Mouse (Mus musculus): Measurements from ENCODE around the gene Grin2d. TPM values are rescaled to one million over a fixed set of nuclear protein-coding genes. Genes with fewer than 3 reads are reported as not detected.
"Not testable (repeated sequence)": the region's sequence is repeated elsewhere in the genome, so short reads cannot be mapped to it uniquely, and the experiment has no call there.

Grin2d gene
- under 1 TPM; 0.11 to 0.17 TPM for total RNA-seq (2021)
- long read RNA-seq, experiment 1 = 0 reads
- long read RNA-seq, experiment 2 = 0 reads

DNA sequence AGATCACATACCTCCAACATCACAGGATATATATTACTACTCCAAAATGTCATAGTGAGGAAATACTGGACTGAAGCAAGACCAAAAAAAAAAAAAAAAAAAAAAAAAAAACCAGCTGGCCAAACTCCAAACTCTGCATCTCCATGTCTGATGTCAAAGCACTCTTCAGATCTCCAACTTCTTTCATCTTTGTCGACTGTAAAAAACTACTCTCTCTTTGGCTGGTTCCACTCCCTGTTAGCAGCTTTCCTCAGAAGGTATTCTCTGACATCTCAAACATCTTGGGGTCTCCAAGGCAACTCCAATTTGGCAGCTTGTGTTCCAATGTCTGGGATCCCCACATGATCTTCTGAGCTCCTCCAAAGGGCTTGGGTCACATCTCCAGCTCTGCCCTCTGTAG is at the start of gene Grin2d:
TSS of gene Grin2d (minus strand) at position 101 of the 400 bp plus-strand sequence.
- not testable (repeated sequence) for DNase-seq (ENCODE audit: low spot score)

DNA sequence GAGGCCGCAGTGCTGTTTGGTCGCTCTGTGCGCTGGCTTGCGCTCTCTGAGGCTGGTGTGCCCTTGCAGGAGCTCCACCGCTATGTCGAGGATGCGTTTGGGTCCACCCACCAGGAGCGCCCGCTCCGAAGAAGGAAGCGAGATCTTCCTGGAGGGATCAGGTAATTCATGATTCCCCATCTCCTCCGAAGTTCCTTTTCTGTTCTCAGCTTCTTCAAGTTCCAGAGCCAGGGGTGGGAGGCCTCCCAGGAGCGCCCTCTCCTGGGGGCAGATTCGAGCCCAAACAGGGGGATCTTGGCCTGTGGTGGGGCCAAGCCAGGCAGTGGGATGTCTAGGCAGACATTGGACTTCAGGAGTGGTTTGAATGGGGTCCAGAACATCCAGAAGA is 46.2 kb upstream of the Grin2d start:
- no peak for DNase-seq (ENCODE audit: low spot score)

DNA sequence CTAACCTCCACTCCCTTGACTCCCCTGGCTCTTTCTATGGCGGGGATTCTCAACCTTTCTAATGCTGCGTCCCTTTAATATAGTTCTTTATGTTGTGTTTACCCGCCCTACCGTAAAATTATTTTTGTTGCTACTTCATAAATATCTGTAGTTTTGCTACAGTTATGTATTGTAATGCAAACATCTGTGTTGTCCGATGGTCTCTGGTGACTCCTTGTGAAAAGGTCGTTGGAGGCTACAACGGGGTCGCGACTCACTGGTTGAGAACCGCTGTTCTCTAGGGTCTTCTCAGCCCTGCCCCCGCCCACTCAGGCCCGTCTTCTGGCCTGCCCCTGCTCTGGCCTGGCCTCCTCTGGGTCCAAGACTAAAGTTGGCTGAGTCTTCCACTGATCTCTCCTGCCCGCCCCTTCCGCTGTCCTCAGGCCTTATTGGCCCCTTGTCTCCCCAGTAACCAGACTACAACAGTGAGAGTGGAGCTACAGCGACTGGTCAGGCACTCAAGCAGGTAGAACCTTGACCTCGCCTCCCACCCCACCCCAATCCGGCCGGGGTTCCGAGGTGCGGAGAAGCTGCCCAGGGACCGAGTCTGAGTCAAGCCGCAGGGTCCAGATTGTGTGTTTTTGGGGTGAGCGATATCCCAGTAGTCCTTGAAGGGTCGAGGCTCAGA is 45.7 kb upstream of the Grin2d start, which contains the start of gene Ccdc114:
TSS of gene Ccdc114 (plus strand) at position 311 of the 667 bp plus-strand sequence.
- peak; percentile 78 for DNase-seq (ENCODE audit: low spot score)

DNA sequence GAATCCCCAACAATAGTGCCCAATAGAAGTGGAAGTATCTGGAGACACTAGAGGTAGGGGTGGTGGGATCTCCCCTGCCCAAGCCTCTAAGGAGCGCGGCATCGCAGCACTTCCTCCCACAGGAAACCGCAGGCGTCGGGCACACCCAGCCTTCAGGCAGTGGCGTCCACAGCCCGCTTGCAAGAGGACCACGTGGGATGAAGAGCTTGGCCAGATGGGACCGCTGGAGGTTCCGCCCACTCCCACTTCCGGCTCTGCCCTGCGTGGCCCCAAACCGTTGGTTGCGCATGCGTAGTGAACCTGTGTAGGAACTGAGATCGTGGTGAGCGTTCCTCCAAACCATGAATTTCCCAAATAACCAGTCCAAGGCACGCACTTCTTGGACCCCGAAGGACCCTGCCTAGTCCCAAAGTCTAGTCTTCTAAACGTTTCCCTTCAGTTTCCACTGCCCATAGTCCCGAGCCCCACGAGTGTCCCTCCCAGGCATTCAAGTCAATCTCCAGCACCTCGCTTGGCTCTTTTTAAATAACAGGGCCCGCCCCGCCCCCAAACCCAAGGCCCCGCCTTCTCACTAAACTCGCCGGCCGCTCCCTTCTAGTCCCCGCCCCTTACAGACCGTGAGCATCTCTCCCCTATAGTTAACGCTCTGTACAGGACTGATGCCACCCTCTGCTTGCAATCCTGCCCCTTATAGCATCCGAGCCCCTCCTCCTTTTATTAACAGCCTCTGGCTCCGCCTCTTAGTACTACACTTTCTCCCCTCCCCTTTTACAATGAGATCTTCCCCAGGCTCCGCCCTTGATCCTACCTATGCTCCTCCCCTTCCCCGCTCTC is 45.0 kb upstream of the Grin2d start:
- peak; percentile 93 for DNase-seq (ENCODE audit: low spot score)

DNA sequence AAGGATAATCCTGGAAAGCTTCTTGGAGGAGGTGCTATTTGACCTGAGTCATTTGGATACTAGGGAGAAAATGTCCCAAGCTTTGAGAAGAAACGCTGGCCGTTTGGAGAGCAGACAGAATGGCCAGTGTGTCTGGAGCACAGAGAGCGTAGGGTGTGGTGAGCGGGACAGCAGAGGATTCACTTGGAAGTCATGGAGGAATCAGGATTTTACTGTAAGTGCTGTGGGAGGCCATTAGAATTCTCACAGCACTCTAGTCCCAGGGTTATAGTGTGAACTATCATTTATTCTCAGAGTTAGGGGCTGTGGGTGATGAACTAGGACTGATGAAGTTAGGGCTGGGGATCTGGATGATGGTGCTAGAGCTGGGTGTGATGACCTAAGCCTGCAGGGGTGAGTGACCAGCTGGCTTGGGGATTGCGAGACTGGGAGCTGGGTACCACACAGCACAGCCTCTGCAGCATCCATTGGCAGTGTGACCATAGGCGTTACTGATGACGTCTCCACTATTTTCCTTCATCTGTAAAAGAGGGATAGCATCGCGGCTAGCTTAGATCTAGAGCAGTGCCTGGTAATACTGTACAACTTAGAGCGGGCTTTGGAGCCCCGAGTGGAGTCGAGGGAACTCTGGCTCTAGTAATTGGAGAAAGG is 43.9 kb upstream of the Grin2d start:
- DNase-seq (ENCODE audit: low spot score) = no peak

DNA sequence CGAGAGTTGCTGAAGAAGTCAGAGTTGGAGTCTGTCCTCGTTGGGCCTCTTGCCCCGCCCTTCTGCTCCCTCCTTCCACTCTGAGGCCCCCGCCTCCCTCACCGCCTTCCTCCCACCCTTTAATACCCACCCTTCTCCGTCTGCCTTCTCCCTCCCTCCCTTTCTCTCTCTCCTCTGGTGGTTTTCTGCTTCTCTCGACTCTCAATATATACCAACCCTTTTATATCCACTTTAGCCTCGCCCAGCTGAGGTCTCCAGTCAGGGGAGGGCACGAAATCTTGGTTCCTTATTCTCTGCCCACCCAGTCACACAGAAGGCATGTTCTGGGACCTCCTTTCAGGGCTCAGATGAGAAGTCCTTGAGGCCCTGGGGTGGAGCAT is 43.1 kb upstream of the Grin2d start, which contains the start of gene Emp3:
TSS of gene Emp3 (minus strand) at position 163 of the 380 bp plus-strand sequence.
- peak; percentile 65 for DNase-seq (ENCODE audit: low spot score)

DNA sequence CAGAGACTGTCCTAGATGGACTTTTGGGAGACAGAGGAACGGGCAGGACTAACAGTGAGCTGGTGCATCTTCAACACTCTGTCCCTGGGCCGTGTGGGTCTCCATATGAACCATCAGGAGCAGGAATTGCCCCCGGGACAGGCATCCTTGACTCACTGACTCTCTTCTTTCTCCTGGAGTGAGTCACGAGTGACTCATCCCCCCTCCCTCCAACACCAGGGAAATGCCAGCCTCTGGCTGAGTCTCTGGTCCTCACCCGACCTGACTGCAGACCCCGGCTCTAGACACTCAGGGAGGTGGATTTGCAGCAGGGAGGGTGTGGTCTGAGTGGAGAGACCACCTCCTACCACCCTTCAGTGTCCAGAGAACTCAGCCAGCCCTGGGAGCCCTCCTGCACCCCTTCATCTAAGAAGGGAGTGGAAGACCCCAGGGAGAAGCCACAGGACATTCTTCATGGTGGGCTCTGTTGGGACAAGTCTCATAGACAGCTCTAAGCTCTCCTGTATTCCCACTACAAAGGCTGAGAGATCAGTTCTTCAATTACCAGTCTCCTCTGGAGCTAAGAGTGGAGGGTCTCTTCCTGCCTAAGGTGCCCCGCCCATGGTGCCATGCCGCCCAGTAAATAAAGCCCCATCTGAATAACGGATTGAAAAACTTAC is 42.5 kb upstream of the Grin2d start:
- DNase-seq (ENCODE audit: low spot score) = no peak

DNA sequence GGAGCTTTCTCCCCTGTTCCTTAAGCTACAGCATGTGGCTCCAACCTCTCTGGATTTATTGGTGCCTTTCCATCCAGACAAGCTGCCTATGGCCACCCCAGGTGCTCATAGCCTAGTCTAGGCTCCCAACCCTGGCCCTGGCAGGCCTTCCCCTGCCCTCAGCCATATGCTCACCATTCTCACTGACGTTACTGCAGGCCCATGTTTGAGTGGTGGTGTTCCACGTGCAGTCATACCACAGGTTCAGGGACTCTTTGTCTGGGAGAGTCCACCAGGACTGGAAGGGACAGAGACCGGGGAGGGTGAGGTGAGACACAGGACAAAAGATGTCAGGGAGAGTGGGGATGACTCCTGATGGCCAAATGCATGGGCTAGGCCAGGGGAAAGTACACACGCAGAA is 41.6 kb upstream of the Grin2d start:
- DNase-seq (ENCODE audit: low spot score) = no peak

DNA sequence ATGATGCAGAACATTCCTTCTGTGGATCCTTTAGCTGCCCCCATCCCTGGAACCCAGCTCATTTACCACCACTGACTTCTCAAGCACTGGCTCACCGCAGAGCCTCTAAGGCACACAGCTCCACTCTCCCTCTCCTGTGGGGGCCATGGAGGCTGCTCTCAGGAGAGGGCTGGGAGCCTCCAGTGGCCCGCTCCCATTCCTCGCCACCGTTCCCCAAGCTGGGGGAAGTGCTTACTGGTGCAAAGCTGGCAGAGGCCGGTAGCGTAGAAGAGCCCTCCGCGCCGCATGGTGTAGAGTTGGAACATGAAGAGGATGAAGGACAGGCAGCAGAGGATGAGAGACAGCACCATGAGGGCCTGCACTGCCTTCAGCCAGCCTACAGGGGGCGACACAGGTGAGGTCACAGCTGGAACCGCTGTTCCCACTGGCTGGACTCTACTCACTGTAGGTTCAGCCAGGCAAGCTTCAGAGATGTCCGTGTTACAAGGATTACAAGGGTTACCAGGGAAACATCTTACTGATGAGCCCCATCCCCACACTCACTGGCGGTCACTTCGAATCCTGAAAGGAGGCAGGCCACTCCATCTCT is 41.0 kb upstream of the Grin2d start:
- no peak for DNase-seq (ENCODE audit: low spot score)

DNA sequence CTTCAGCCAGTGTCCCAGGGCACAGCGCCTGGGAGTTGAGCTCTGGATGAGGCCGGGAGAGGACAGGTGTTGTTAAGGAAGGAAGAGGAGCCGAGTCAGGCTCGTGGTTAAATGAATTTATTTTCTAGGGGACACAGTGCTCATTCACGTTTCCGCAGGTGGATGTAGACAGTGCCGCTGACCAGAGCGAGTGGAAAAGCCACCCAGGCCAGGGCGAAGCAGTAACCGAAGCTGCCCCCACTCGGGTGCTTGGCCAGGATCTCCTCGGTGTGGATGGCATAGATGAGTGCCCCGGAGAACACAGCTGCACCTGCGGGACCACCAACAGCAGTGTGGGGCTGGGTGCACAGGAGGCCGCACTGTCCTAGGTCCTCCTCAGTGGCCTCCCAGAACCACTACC is 39.7 kb upstream of the Grin2d start:
- no peak for DNase-seq (ENCODE audit: low spot score)

DNA sequence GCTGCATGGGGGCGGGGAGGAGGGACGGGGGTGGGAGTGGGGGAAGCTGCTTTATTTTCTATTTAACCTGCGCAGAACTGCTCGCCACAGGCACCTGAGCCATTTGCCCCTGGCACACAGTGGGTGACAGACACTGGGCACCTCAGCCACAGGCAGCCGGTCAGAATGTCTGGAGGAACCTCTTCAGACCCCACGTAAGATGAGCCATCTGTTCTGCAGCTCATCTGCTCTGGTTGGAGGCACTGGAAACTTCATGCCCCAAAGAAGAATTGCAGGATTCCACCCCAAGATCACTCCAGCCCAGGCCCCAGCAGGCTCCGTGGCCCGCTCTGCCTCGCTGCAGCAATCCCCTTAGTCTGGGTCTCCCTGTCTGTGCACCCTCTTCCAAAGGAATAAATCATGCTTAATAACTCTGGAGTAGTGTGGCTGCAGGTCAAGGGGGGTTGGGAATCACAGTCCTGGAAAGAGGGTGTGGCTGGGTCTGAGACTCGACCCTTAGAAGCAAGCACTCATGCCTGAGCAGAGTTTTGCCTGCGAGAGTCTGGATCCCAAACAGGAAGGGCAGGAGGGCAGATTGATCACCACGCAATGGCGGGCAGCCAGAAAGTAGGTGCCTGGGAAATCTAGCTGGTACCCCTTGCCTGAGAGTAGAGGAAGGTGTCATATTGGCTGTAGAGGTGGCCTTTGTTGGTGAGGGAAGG is 39.0 kb upstream of the Grin2d start:
- DNase-seq (ENCODE audit: low spot score) = no peak

DNA sequence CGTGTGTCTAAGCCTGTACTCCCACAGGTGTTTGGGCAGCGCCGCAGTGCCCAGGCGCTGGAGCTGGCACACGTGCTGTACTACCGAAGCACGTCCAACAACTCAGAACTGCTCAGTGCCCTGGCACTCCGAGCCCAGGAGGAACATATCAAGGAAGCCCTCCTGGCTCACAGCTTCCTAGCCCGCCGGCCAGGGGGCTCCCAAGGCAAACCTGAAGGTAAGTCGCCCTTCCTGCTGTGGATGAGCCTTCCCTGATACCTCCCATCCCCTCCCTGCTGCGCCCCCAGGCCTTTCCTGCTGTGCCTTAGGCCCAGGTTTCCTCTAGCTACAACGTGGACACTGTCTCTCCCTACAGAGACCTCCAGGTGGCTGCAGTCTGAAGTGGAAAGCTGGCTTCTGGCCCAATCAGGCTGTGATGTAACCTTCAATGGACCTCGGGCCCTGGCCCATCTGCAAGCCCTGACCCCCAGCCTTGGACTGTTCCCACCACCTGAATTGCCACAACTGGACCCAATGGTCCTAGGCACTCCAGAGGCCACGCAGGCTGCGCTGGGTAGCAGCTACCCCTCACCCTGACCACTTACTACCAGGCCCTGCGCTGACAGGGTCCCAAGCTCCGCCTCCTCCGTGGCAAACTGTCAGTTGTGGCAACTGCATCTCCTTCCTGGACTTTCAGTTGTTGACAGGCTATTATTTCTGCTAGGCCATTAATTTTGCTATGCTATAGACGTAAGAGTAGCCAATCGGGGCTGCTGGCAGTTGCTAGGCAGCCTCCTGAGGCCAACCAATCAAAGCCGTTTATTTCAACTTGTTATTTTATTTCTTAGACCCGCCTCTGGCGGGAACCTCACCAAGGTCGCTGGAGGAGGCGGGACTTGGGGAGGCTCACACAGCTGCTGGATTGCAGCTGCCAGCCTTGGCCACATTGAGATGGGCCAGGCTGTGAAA is 38.2 kb upstream of the Grin2d start:
- peak; percentile 78 for DNase-seq (ENCODE audit: low spot score)

DNA sequence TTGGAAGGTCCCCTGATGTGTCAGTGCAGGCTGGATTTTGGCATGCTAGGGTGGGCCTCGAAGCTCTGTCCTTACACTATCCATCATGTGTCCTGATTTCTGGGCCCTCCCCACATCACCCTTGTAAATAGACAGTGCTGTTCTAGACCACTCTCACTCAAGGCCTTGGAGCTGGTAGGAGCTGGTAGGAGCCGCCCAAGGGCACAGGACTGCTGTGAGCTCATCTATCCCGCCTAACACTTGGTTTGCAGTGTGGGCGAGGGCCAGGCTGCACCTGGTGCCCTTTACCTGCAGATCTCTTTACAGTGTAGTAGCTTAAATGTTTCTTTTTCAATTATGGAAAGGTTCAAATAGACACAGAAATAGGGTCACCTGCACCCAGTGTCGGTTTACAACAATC is 36.8 kb upstream of the Grin2d start:
- DNase-seq (ENCODE audit: low spot score) = no peak

DNA sequence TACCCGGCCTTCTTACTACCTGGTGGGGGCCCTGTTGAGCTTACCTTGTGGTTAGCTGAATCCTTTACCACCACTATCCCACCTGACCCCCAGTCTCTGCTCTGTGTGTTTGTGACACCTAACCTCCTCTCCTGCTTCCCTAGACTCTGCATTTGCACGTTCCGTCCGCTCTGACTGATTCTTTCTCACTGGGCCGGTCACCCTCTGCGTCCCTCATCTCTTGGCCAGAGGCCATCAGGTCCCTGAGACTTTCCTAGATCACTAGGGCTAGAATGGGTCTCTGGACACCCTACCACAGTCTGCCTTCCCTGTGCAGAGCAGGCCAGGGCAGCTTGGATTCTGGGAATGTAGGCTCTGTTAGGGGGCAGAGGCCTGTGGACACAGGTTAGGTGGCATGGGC is 35.9 kb upstream of the Grin2d start:
- no peak for DNase-seq (ENCODE audit: low spot score)

DNA sequence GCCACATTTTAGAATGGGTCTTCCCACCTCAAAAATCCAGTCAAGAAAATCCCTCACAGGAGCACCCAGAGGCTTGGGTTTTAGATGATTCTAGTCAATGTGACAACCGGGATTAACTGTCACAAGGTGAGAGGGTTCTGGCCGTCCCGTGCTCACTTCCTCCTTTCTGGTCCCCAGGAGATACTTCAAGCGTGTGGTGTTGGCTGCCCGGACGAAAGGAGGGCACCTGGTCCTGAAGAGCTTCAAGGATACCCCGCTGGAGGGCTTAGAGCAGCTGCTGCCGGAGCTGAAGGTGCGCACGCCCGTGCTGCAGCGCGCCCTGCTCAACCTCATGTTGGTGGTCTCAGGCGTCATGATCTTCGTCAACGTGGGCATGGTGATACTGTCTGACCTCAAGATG is 31.0 kb upstream of the Grin2d start:
- no peak for DNase-seq (ENCODE audit: low spot score)

DNA sequence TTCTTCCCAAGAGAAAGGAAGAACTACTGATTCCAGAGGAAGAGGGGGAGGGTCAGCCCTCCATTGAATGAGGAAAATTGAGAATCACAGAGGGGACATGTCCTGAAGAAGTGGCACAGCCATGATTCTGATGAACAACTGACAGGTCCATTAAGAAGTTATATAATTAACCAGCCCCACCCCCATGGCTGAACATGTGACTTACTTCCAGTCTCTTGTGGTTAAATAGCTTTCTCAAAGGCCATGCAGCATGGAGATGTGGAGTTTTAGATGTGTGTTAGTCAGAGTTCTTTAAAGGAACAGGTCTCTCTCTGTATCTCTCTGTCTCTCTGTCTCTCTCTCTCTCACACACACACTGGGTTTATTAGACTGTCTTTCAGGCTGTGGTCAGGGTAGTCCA is 30.2 kb upstream of the Grin2d start:
- no peak for DNase-seq (ENCODE audit: low spot score)

DNA sequence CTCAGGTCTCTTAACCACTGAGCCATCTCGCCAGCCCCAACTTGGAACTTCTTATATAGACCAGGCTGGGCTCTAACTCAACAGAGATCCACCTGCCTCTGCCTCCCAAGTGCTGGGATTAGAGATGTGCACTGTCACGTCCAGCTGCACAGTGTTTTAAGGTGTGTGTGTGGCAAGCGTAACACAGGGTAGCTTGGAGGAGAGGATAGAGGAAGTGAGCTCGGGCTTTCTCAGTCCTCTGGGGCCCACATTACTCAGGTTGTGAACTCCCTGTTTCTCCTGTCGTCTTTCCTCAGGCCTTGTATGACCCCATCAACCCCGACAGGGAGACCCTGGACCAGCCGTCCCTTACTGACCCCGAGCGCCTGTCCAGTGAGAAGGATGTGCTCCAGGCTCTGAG is 28.4 kb upstream of the Grin2d start:
- DNase-seq (ENCODE audit: low spot score) = no peak

DNA sequence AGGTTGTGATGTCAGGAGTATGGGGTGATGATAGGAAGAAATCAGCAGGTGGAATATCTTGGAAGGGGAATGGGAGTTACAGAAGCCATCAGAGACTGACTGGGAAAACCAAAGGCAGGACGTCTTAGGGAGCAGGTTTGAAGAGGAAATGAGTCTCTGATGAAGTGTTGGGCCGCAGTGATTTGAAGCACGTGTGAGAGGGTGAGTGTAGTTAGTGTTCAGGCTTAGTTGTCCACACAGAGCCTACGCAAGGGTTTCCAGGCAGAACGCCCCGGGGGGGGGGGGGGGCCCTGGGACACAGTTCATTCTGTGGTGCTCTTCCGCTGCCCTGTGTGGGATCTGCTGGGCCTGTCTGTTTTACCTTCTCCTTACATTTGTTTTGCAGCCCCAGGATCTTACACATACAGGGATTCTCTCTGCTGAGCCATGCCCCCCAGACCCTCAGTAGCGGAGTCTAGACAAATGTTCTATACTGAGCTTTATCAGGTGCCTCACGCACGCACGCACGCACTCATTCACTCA is 24.4 kb upstream of the Grin2d start:
- DNase-seq (ENCODE audit: low spot score) = no peak

DNA sequence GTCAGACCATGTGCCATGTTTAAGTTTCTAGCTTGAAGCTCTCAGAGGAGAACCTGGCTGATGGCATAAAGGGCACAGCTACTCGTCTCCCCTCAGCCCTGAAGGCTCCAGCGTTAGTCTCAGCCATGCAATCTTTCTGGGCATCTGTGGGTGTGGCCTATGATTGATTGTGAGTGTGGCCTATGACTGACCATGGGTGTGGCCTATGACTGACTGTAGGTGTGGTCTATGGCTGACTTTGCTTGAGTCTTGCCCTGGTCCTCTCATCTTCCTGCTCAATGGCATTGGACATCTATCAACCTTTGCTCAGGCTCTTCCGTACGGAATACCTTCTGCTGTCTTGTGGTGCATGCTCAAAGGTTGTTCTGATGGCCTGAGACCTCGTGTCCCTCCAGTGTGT is 23.4 kb upstream of the Grin2d start:
- no peak for DNase-seq (ENCODE audit: low spot score)

All from gastrocnemius, adult 18-20 months (tissue).